Mouse (Mus musculus) liver (tissue): ENCODE measurements around the gene Scyl1.
"Not testable (repeated sequence)": the region's sequence is repeated elsewhere in the genome, so short reads cannot be mapped to it uniquely, and the experiment has no call there.

Experiments
- DNase-seq: peaks from one replicate; pipeline ENCODE4 v3.0.0-alpha.2; 2020; ENCODE audit warnings: mixed read lengths

Gene Scyl1

DNA sequence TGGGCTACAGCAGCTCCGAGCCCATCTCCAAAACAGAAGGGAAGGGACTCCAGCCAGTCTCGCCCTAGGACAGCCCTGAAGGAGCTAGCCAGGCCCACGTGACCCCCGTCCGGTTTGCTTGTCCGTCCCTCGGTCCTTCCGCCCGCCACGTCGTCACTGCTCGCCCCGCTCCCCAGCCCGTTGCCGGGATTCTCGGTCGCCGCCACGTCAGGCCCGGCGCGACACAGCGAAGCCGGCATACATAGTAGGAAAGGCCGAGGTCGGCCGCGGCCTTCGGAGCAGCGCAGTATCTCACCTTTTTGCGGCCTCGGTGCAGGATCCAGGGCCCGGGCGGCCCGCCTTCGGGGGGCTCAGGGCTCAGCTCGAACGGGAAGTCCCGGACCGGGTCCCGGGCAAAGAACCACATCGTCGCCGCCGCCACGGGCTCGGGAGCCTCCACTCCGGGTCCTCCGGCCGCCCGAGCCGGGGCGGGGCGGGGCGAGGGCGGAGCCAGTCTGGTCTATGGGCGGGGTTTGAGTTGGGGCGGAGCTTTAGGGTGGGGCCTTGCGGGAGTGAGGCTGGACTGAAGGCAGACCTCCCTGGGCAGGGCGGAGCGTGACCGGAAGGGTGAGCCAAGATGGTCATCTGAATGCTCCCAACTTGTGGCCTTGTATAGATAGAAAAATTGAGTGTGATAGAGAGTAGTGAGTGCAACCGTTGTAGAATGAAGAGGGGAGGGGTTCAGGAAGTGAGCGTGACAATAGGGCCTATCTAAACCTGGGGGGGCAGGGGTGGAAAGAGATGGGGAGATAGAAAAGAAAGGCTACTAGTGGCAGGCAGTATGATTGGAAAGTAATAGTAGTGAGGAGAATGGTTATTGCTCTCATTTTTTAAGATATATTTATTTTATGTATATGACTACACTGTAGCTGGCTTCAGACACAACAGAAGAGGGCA lies at the start of gene Scyl1:
Scyl1 (minus strand) TSS at position 495 of the 936 bp plus-strand sequence.
- DNase-seq = peak; percentile 94

DNA sequence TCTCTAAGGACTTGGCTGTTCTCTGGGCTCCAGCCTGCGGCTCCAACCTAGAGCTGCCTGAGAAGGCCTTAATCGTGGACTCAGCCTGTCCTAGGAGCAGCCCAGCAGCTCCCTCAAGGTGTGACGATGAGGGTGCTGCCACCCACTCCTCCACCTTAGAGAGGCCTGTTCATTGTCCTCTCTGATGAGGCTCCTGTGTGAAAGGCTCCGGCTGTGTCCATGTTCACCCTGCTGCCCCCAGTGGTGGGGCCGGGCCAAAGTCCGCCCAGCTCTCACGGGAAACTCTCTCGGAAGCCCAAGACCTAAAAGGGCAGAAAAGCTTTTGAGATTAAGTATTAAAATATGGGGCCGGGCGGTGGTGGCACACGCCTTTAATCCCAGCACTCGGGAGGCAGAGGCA lies 48.3 kb upstream of the Scyl1 start:
- DNase-seq = peak; percentile 54

DNA sequence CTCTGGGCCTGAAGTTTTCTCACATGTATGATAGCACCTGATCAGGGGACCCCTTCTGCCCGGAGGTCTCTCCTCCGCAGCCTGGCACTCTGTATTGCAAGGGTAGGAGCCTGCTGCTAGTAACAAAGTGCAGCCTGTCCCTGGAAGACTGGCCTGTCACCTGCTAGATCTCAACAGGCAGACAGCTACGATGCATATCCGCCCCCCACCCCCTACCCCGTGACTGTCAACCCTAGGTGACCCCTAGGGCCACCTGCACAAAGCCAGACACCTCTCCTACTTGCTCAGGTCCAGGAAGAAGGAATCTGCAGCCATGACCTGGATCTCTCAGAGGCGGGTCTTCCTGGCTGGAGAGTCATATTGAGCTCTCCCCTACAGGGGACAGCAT lies 47.4 kb upstream of the Scyl1 start:
- DNase-seq = no peak

DNA sequence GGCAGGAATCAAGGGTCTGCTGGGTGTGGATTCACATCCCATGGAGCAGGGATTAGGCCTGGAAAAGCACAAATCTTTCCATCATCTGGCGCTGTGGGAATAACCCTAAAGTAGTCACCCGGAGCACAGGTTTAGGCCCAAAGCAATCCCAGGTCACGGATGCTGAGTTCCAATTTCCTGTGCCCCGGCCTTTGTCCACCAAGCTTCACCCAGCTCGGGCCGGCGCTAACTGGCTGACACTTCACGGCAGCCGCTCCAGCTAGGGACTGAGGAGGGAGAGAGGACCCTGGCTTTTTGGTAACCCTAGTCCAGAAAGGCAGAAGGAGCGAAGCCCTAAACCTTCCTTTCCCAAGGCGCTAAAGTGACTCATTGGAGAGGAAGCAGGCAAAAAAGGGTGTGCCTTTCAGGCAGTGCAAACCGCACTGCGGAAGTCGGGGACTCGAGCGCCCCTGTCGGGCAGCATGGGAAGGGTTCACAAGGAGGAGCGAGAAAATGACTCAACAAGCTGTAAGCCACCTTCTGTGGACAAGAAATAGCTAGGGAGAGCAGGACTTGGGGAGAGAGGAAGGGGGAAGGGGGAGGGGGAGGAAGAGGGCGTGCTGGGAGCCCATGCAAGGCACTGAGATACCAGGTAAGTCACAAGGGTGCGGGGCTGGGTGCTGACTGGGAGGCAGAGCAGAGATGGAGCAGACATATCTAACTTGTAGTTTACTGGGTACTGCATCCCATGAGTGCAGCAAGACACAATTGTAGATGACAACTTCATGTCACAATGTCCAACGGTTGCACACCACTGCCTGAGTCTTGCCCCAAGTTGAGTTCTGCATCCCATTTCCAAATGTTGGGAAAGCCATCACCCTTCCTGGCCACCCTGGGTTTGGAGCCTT lies 46.7 kb upstream of the Scyl1 start:
- peak; percentile 93 for DNase-seq

DNA sequence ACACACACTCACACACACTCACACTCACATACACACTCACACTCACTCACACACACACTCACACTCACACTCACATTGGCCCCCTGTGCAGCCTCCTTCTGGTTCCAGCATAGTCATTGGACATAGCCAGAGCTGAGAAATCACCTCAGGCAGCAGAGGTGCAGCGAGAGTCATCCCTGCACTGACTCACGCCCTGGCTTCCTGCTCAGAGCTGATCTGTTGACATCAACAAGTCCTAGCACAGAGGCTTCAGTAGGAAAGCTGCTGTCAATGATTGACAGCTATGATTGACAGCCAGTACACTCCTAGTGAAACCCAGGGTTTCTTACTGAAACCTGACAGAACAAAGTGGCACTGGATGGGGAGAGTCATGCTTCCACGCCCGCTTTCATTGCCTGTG lies 44.7 kb upstream of the Scyl1 start:
- peak; percentile 53 for DNase-seq

DNA sequence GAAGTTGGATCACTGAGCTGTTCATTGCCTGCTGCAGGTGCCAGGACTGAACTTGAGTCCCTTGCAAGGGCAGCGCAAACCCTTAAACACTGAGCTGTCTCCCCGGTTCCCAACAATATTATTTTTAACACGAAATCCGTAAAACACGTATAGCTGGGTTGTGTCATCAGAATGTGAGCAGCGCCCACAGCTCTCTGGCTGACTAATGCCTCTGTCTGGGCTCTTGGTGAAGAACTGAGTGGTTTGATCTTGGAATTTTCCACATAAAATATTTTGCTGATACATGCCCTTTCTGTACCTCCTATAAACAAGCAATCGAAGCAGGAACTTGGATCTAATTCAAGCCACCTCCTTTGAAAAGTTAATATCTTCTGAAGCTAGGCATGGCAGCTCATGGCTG lies 43.8 kb upstream of the Scyl1 start:
- DNase-seq = no peak

DNA sequence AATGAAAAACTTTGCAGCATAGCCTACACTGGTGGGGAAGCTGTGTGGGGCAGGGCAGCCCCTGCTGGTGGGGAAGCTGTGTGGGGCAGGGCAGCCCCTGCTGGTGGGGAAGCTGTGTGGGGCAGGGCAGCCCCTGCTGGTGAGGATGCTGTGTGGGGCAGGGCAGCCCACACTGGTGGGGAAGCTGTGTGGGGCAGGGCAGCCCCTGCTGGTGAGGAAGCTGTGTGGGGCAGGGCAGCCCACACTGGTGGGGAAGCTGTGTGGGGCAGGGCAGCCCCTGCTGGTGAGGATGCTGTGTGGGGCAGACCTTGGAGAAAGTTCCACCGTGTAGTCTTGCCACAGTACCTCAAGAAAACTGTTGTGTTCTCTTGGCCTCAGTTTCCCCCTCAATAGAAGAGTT lies 42.8 kb upstream of the Scyl1 start:
- DNase-seq = not testable (repeated sequence)

DNA sequence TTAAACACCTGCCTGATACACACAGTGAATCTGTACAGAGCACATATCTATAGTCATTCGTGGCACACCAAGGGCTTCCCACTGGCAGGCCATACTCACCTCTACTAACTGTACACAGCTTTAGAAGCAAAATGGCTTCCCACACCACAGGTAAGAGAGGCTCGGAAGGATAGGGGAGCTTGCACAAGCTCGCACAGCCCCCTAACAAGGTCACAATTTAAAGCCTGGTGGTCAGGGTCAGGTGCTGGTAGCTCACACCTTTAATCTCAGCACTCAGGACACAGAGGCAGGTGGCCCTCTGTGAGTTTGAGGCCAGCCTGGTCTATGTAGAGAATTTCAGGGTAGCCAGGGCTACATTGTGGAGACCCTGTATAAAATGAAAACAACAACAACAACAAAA lies 42.3 kb upstream of the Scyl1 start:
- DNase-seq = no peak

DNA sequence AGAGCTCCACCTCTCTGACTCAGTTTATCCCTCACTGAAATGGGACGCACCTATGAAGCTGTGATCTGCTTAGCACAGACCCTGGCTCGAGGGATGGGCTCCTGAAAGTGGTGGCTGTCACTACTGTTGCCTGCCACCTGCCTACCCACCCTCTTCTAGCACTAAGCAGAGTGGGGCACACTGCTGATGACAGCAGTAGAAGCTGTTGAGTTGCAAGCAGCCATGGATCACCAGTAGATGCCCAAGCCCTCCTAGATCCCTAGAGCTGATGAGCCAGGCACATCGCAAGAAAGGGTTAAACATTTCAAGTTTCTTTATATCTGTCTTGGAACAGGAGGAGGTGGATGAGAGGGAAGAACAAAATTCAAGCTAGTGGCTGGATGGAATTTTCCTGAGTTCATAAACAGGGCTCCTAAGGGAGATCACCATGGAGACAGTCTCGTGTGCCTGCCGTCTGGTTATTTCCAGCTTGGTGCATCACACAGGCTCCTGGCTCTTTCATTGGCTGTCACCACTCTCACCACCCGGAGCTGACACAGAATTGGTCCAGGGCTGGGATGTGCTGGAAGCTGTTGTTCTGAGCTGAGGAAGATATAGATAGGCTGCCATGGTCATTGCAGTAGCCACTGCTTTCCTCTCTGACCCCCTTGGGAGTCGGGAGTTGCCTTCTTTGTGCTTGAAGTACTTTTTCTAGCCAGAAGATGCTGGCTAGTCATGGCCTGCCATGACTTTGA lies 40.7 kb upstream of the Scyl1 start:
- DNase-seq = peak; percentile 50

DNA sequence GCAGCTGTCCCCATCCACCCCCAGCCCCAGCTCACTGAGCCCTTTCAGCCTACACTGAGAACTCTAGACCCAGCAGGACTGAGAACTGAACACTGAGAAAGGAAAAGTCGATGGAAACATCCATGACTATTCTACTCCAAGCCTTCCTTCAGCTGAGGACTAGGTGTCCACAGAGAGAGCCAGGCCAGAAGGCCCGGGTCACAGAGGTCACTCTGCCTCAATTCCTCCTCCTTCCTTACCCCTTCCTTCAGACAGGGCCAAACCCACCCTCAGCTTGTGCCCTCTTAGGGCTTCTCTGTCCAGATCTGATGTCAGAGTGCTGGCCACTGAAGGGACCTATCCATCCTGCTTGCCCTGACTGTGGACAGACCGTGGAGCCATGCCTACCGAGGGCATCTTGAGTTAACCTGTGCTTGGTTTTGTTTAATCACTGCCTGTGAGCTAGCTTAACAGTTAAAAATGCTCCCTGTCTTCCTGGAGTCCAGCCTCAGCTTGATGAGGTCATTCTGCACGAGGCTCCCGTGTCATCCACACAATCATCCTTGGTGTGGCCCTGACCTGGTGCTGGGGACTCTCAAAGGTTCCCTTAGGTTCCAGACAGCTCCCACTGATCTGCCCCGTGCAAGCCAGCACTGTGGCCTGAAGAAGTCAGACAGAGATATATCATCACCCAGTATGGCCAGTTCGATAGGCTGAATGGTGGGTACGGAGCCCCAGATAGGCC lies 39.8 kb upstream of the Scyl1 start:
- DNase-seq = no peak

DNA sequence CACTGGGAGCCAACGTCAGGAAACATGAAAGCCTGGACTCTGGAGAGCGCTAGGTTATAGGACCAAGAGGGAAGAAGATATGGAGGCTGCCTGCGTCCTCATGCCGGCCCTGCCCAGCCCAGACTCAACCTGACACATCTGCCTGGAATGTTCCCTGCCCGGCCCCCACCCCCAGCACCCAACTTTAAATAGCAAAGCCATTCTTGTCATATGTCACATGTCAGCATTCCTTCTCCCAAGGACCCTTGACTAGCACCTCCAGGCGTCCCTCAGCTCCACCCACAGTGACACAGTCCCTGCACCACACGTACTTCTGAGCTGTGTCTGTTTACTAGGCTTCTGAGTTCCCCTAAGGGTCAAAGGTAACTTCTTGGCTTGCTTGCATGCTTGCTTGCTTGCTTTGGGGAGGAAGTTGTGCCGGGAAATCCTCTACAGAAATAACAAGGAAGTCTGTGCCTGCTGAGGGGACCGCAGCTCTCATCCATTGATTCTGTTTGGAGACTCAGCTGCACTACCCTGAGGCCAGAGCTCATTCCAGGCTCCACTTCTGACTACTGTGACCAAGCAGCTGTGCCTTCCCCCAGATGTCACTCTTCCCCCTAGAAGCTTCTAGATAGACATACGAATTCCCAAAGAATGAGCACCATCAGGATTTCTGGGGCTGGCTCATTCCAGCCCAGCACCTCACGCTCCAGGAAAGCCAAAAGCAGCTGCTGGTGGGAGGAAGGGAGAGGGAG lies 39.1 kb upstream of the Scyl1 start:
- no peak for DNase-seq

DNA sequence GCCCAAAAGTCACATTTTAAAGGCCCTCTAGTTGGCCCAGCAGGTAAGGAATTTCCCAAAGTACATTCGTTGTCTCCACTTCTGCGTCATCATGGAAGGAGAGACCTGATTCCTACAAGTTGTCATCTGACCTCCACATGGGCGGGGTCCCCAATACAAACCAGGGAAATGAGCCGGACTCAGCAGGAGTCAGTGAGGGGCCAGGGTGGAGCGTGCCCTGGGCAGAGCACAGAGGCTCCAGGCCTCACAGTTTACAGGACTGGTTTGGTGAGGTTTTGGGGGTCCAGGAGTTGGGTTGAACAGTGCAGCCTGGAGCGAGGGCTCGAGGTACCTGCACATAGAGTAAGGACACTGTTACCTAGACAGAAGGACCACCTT lies 38.5 kb upstream of the Scyl1 start:
- no peak for DNase-seq

DNA sequence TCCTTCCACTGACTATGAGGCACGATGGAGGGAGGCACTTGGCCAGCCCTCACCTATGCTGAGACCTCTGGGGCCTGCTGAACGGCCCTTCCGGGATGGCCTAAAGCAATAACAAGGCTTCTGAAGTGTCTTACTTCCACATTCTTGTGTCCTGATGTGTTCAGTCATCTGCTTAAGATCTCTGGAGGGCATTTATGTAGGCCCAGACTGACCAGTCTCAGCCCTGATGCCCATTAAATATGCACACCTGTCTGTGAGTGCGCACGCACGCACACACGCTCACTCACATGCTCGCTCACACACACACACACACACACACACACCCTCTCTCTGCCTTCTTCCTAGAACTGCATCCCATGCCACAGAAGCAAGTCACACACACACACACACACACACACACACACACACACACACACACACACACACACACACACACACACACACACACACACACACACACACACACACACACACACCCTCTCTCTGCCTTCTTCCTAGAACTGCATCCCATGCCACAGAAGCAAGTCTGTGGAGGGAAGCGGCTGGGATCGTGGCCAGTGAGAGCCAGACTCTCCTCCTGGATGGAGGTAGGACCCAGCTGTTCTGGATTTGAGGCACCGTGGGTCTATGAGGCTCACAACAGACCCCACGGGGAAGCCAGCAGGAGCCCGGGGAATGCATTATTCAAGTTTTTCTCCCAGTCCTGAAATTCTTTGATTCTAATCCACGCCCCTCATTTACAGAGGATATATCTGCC lies 37.9 kb upstream of the Scyl1 start:
- DNase-seq = no peak

DNA sequence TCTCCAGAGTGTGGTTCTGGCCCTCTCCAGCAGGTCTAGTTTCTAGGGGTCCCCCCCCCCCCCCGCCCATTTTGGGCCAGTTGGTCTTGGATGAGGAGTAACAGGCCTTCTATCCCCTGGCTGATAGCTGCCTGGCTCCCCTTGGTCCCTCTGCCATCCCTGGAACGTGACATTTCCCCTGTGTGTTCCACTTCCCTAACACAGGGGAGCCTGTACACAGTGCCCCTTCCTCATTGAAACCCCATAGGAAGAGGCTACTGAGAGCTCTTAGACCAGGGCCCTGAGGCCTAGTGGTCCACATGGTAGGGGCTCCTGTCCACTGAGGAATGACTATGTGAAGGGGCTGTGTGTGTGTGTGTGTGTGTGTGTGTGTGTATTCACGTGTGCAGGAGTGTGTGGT lies 36.5 kb upstream of the Scyl1 start:
- DNase-seq = no peak

DNA sequence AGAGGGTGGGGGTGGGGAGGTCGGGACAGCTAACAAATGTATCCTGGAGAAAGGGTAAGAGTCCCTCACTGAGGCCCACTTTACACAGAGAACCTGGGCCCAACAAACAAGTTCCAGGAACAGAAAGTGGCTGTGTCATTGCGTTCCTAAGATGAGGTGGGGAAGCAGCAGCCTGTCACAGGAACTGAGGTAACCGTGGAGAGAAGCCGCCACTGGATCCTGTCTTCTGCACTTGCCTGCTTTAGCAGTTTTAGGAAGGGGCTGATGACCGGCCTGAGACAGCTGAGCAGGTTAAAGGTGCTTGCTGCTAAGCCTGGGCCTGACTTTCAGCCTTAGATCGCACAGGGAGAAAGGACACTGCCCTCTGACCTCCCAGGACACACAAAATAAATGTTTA lies 35.6 kb upstream of the Scyl1 start:
- peak; percentile 69 for DNase-seq

DNA sequence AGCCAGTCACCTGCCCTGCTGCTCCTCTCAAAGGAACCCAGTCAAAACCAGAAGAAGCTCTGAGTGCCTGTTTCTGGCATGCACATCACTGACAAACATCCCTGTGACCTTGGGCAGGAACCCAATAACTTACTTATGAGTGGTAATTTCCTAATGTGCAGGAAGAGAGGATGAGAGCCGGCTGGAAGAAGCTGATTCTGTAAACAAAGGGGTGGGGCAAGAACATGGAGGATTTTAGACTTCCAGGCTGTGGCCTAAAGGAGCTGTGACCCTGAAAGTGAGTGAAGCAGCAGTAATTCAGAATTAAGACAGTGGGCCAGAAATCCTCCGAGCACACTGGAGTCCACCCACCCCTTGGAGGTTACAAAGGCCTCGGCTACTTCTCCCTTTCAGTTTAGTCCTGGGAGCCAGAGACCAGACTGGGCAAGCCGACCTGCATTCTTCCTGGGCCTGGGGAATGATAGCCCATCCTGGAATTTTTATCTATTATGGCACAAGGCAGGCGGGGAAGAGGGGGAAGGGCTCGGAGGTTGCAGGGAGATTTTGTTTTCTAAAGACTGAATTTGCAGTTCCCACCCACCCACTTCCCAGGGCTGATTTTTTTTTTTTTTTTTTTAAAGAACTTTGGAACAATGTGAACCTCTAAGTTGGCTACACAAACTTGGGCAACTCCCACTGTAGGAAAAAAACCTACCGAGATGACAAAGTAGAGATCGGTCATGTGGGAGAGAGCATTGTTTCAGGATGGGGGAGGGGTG lies 35.0 kb upstream of the Scyl1 start:
- peak; percentile 55 for DNase-seq

DNA sequence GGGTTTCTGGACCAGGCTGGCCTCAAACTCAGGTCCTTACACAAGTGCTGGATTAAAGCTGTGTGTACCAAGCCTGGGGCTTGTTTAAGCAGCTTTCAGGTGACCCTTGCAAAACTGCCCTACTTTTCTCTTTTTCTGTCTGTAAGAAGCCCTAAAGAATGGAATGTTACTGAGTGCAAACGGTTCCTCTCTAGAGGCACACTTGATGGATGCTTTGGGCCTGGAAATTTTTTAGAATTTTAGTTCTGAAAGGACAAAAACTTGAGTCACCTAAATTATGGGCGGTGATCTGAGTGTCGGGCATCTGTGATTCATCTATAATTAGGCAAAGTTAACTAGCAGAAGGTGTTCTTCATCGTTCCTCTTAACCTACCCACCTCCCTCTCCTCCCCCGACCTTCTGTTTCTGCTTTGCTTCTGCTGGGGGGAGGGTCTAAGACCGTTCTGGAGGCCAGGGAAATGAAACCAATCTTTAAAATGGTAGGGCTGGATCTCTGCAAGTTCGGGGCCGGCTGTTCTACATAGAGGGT lies 33.2 kb upstream of the Scyl1 start:
- no peak for DNase-seq

DNA sequence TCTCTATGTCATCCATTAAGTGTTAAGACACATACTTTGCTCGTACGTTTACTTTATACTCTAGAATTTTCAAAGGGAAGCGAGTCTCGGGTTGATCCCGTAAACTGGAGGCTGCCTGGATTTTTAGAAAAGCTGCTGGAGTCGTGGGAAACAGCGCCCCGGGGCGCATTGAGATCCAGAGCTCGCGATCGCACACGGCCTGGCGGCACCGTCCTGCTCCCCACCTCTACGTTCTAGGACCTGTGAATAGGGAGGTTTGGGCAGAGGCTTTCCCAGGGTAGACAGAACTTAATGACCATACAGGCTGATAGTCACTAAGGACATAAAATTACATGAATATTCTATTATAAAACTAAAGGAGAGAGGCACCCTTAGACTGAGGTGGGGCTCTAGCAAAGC lies 32.7 kb upstream of the Scyl1 start:
- DNase-seq = no peak

DNA sequence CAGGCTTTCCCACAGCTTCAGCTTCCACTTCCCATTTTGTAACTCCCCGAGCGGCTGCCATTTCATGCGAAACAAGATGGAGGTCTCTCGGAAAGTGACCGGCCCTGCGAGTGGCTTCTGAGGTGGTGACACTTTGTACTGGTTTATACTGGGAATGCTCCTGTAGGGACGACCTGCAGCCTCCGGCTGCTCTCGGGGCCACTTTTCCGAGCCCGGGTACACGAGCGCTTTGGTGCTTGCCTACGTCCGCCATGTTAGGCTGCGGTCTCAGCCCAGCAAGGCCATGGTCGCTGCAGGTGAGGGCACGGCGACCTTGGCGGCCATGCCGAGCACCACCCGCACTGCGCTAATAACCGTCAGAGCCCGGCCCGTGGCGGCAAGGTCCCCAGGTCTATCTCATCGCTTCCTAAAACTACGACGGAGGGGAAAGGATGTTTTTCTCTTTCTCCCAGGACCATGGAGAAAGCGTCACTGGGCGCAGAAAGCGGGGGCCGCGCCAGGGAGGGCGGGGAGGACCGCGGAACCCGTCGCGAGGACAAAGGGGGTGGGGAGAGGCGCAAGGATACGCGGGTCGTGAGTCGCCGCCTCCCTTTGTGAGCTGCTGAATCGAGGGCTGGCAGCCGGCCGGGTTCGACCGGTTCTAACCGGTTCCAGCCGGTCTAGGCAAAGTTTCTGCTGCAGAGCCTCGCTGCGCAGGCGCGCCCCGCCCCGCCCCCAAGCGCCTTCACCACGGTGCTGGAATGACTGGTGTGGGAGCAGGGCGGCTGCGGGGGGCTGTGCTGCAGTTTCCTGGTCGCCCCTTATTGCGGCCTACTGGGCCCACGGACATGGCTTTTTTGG lies 32.0 kb upstream of the Scyl1 start:
- peak; percentile 100 for DNase-seq
